Mouse (Mus musculus): ENCODE measurements at regions not wholly inside any gene's neighbourhood (a gene's known extent, or its start where the extent isn't known, plus 50 kb on each side); places are given as distances from the start of the nearest gene placed in this dataset.
"Not testable (repeated sequence)": the region's sequence is repeated elsewhere in the genome, so short reads cannot be mapped to it uniquely, and the experiment has no call there.

GRCm38 (mm10) chr6:19855476-19855875, 989.4 kb downstream of the Ankrd7 start:
- not testable (repeated sequence) for DNase-seq

GRCm38 (mm10) chr6:19864101-19864500, 998.0 kb downstream of the Ankrd7 start:
- no peak for DNase-seq

GRCm38 (mm10) chr6:19869697-19870096, 1003.6 kb downstream of the Ankrd7 start:
- DNase-seq = no peak

GRCm38 (mm10) chr6:19911181-19911580, 1045.1 kb downstream of the Ankrd7 start:
- DNase-seq = no peak

- not testable (repeated sequence) for DNase-seq
Observed at GRCm38 (mm10) chr6:19941784-19942183, 1075.7 kb downstream of the Ankrd7 start.

- no peak for DNase-seq
Observed at GRCm38 (mm10) chr6:19944334-19944733, 1078.2 kb downstream of the Ankrd7 start.

- DNase-seq = no peak
Observed at GRCm38 (mm10) chr6:19945693-19946092, 1079.6 kb downstream of the Ankrd7 start.

- no peak for DNase-seq
Observed at GRCm38 (mm10) chr6:19975898-19976297, 1109.8 kb downstream of the Ankrd7 start.

- DNase-seq = no peak
Observed at GRCm38 (mm10) chr6:19991829-19992228, 1125.7 kb downstream of the Ankrd7 start.

GRCm38 (mm10) chr6:20028466-20028865, 1162.3 kb downstream of the Ankrd7 start:
- no peak for DNase-seq

- peak in 1 of 2 experiments; percentile 0 for DNase-seq
Observed at GRCm38 (mm10) chr6:20037769-20038168, 1171.7 kb downstream of the Ankrd7 start.

GRCm38 (mm10) chr6:20078666-20079065, 1136.6 kb upstream of the Kcnd2 start:
- no peak for DNase-seq

GRCm38 (mm10) chr6:20092057-20092917, 1123.0 kb upstream of the Kcnd2 start:
- DNase-seq = no peak

- DNase-seq = not testable (repeated sequence)
Observed at GRCm38 (mm10) chr6:20133991-20134390, 1081.3 kb upstream of the Kcnd2 start.

- DNase-seq = no peak
Observed at GRCm38 (mm10) chr6:20137546-20137945, 1077.8 kb upstream of the Kcnd2 start.
